Mouse (Mus musculus) gastrocnemius, adult 2 months (tissue): Measurements from ENCODE around the gene Gal3st2c. TPM values are rescaled to one million over a fixed set of nuclear protein-coding genes. Genes with fewer than 3 reads are reported as not detected.
"Not testable (repeated sequence)": the region's sequence is repeated elsewhere in the genome, so short reads cannot be mapped to it uniquely, and the experiment has no call there.

Experiments used
- DNase-seq: peaks from one replicate; pipeline ENCODE4 v3.0.0; 2022
- H3K27ac ChIP-seq: fragments of 200-600 bp; 2 replicates; pipeline ENCODE4 v1.8.1; 2022; ENCODE audit warnings: mild to moderate bottlenecking
- H3K4me3 ChIP-seq: fragments of 200-600 bp; 2 replicates; pipeline ENCODE4 v1.8.1; 2022; ENCODE audit warnings: mild to moderate bottlenecking, moderate library complexity
- CTCF ChIP-seq: fragments of 200-600 bp; IDR thresholded peaks from 2 replicates; pipeline ENCODE4 v1.8.1; 2022; ENCODE audit warnings: antibody characterized with exemption, mild to moderate bottlenecking, moderate library complexity
- intact Hi-C: fragments of 180-260 bp; cut with DNase I; formaldehyde crosslinking; loops from one replicate; pipeline ENCODE4 v1.15.1; 2025
- long read RNA-seq, 2 experiments: library from polyadenylated mRNA; stranded (forward); transcript quantifications; one replicate each; pipeline ENCODE4 v2.0.0; 2021
- total RNA-seq, 2 experiments: library from RNA; stranded (reverse); gene quantifications; 2 replicates each; pipeline ENCODE4 v1.2.3; 2021

Gene Gal3st2c
- under 1 TPM; 0.03 to 0.06 TPM for total RNA-seq
- long read RNA-seq, experiment 1, result 0 reads
- long read RNA-seq, experiment 2, result 0 reads

DNA sequence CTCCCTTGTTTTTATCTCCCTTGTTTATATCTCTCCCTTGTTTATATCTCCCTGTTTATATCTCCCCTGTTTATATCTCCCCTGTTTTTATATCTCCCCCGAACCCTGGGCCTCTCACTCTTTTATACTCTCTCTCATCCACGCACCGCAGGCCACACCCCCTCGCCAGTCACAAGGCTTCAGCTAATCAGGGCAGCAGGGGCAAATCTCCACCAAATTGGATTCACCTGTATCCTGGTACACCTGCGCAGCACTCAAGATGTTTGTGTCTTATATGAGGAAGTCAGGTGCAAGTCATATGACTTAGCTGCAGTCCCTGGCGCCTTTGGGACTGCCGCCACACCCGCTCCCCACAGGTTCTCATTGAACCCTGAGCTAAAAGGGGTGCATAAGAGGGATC, at the start of gene Gal3st2c:
Gene Gal3st2c (plus strand): TSS at position 301 of the 400 bp plus-strand sequence.
- H3K4me3 ChIP-seq, intact Hi-C loops, H3K27ac ChIP-seq, DNase-seq: not testable (repeated sequence)

DNA sequence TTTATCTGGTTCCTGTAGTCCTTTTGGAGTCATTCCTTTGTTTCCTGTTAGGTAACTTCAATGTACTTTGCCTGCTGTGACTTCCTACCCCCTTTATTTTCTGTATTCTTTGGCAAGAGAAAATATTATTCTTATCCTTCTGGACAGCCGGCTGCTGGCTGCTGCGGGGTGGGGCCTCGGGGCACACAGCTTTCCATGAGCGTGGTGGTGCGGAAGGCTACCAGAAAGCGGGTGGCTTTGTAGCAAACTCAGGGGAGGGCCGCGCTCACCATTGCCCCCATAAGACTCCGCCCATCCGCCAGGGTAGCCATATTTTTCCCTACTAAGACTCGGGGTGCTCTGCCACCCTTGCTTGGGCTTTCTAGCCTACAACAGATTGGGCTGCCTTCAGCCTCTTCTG, 41.2 kb upstream of the Gal3st2c start:
- intact Hi-C loops, H3K4me3 ChIP-seq, DNase-seq, H3K27ac ChIP-seq: not testable (repeated sequence)

DNA sequence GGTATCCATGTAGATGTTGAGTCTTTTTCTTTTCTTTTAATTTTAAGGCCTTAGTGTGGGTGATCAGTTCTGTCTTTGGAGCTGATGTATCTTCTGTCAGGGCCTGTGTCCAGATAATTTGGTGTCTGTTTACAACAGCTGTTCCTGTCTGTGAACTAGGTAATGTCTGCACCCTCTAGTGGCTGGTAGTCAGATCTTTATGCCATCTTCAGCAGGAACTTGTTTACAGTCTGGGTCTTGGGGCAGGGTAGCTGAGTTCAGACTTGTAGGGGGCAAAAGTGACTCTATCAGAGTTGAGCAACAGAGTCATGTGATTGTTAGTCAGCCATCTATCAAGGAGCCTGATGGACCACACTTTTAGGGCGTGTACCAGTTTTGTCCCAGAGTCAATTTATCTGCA, 23.8 kb upstream of the Gal3st2c start:
- DNase-seq, H3K27ac ChIP-seq, intact Hi-C loops: not testable (repeated sequence)

DNA sequence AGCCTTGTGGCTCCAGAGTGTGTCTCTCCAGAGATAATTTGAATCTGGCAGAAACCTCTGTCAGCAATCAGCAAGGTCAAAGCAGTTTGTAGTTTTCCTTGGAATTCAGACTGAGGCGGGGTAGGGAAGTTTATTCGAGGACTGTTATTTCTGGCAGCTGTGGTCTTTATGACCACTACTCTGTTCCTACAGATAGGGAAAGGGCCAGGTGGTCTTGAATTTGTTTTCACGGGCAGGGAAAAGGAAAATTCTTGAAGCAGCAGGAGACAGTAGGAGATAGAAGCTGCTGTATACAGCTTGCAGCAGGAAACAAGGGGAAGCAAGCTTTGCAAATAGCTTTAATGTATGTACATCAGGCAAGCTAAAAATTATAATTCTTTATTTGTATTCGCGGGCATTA, 19.9 kb upstream of the Gal3st2c start:
- DNase-seq, H3K27ac ChIP-seq, H3K4me3 ChIP-seq, intact Hi-C loops: not testable (repeated sequence)

More for the DNA sequence above, 23.8 kb upstream of the Gal3st2c start:
- H3K4me3 ChIP-seq, result not testable (repeated sequence)

DNA sequence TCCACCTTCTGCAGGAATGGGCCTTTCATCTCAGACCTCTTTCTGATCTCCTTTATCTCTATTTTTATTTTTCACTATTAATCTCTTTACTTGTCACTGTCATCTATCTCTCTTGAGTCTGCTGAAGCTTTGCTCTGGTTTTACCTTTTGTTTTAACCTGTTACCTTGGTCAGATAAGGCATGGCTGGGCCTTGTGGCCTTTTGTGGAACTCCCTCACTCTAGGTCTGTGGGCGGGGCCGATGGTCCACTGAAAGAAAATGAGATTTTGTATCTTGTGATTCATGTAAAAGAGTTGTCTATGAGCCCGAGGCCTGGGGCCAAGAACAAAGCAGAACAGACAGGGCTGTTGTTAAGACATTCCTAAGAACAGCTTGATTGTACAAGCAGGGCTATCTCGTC, 19.5 kb upstream of the Gal3st2c start:
- intact Hi-C loops, H3K4me3 ChIP-seq, DNase-seq: not testable (repeated sequence)

DNA sequence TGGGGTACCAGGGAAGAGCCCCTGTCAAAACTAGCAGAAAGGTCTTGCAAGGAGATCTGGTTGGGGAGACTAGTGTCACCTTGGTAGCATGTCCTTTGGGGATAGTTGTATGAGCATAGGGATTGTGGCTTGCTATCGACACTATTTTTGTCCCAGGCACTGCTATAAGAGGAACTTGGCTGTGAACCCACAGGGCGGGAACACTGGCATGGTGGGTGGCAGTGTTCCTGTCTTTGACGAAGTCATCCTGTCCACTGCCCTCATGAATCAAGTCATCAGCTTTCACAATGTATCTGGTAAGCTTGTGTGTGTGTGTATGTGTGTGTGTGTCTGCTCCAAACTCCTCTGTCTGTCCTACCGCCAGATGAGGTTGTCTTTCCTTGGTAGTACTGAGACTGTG, 14.5 kb upstream of the Gal3st2c start:
- H3K4me3 ChIP-seq, DNase-seq, H3K27ac ChIP-seq, intact Hi-C loops: not testable (repeated sequence)

More for the DNA sequence above, 19.5 kb upstream of the Gal3st2c start:
- not testable (repeated sequence) for H3K27ac ChIP-seq

DNA sequence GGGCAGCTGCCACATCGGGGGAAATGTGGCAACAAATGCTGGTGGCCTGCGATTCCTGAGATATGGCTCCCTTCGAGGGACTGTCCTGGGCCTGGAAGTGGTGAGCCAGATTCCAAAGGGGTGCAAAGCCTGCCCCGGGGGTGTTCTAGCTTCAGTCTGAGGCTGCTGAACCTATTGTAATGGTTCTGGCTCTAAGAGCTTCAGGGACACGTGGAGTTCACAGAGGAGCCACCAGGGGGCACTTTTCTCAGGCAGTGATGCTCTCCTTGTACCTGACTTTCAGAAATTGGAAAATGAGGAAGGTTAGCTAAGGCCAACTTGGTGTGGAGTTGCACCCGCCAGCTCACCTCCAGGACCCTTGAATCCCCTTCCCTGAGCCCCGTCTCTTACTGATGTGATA, 12.0 kb upstream of the Gal3st2c start:
- H3K4me3 ChIP-seq, H3K27ac ChIP-seq, intact Hi-C loops, DNase-seq: not testable (repeated sequence)

DNA sequence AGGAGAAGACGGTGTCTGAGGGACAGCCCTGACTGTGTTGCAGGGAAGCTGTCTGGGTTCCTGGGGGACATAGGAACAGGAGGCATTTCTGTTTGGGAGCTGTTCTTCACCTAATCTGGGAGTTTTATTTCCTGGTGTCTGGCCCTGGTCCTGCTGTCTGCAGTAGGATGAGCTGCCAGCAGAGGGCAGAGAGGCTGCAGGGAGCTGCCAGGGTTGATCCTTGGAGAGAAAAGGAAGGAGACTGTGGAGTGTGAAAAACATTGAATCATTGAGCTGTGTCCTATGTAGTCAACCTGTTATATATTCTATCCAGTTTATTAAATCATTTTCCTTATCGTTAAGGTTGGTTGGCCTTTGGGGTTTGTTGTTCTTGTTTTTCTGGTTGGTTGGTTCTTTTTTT, 9.4 kb upstream of the Gal3st2c start:
- DNase-seq, H3K4me3 ChIP-seq, H3K27ac ChIP-seq, intact Hi-C loops: not testable (repeated sequence)

DNA sequence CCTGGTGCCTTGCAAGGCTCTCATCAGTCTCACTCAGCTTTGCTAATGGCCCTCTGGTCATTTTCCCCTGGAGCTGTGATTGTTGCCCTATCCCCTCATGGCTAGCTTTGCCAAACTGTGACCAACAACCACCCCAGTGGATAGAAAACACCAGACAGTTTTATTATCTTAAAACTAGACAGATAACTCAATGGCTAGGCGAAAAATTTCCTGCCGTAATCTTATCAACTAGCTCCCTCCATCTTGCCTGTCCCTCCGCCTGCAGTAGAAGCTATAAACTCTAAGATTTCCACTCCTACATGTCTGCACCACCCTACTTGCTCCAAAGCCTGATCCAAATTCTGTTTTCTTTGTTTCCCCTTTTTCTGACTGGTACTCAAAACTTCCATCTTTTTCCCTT, 4.1 kb upstream of the Gal3st2c start:
- intact Hi-C loops, result no loop called here
- Histone ChIP-seq H3K4me3 (no peak overlapping the region), H3K27ac (no peak overlapping the region)
- no peak for TF ChIP-seq CTCF
- DNase-seq, result no peak

DNA sequence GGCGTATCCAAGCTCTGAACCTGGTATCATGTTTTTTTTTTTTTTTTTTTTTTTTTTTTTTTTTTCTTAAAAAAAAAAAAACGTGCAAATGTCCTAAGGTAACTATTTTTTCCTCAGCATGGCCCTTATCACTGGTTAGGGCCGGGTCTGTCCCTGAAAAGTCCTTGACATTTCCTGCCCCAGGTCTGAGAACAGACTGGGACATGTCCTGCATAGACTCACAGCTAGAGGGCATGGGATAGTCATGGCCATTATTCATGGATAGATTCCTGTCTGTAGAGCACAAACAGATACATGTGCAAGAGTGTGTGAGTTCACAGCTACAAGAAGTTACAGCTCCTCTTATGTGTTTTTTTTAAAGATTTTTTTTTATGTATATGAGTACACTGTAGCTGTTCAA, 1.5 kb upstream of the Gal3st2c start:
- intact Hi-C loops, result no loop called here
- DNase-seq, result no peak
- no peak for TF ChIP-seq CTCF
- H3K4me3 ChIP-seq, result no peak overlapping the region
- no peak overlapping the region for H3K27ac ChIP-seq

DNA sequence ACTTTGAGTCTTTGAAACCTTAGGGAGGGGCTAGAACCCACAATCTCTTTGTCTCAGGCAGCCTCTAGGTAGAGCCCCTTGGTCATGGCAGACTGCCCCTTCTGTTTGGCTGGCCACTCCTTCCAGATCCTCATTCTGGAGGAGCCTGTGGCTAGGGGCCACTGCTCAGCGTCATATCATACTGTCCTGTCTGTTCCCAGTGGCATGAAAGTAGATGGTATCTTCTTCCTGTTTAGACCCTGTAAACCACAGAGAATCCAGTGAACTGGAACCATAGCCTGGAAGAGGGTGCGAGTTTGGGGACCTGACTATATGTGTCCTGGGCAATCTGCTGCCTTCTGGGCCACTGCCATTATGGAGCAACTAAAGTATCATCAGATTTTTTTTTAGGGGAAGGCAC, 759 bp downstream of the Gal3st2c start:
- H3K4me3 ChIP-seq, DNase-seq, H3K27ac ChIP-seq, intact Hi-C loops: not testable (repeated sequence)

DNA sequence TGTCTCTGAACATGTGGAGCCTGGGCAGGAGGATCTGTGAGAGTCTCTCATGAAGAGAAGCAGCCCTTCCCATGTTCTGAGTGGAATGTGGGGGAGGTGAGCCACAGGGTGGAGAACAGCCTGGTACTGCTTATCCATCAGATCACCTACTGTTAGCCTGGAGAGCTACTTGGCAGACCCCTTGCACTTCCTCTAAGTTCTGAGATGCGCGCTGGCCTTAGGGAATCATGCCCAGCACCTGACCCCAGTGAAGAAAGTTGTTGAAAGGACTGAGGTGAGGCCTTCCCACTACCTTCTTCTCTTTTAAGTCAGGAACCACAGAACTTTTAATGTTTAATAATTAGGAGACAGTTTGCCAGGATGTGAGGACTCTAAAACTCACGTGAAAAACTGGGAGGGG, 1.2 kb downstream of the Gal3st2c start:
- H3K4me3 ChIP-seq, intact Hi-C loops, H3K27ac ChIP-seq, DNase-seq: not testable (repeated sequence)

DNA sequence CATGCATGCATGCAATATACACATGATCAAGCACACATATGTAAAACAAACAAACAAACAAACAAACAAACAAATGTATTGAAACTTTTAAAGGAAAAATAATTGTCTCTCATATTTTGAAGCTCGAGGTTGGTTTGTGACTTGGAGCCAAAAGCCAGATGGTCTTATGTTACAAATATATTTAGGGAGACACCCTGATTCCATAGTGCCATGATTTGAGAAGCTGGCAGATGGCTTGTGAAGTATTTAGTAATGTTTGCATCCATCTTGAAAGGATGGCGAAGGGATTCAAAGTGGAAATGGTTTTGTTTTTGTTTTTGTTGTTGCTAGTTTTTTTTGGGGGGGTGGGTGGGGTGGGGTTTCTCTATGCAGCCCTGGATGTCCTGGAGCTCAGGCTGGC, 10.7 kb downstream of the Gal3st2c start:
- no peak overlapping the region for H3K4me3 ChIP-seq
- H3K27ac ChIP-seq, result no peak overlapping the region
- DNase-seq, result no peak
- intact Hi-C loops, result no loop called here
- TF ChIP-seq CTCF, result no peak

DNA sequence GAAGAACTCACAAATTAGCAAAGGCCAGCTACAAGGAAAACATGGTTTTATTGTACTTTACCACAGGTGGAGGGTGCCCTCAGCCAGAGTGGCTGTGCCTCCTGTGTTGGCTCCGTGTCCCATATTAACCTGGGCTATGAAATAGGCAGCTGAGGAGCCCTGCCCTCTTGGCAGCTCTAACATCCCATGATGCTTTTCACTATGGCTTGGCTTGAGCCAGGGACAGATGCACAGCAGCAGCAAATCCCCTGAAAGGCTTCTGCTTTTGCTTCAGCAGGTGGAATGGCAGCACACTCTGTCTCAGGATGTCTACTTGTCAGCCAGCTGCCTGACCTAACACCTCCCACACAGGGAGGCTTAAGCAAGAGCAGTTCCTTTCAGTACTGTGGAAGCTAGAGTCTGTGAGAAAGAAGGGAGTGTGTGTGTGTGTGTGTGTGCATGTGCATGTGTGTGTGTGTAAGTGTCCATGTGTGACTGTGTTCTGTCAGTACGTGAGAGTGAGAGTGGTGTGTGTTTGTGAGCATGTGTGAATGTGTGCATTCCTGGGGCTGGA, 15.7 kb downstream of the Gal3st2c start:
- DNase-seq, H3K27ac ChIP-seq, intact Hi-C loops, H3K4me3 ChIP-seq: not testable (repeated sequence)

DNA sequence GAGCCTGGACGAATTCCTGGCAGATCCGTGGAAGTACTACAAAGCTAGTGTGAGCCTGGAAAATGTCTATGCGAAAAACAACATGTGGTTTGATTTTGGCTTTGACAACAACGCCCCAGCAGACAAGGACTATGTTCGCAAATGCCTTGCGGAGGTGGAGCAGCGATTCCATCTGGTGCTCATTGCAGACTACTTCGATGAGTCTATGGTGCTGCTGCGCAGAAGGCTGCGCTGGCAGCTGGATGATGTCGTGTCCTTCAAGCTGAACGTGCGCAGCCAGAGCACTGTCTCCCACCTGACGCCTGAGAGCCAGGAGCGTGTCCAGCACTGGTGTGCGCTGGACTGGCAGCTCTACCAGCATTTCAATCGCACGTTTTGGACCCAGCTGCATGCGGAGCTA, 18.5 kb downstream of the Gal3st2c start:
- intact Hi-C loops, DNase-seq, H3K4me3 ChIP-seq, H3K27ac ChIP-seq: not testable (repeated sequence)
